Mouse (Mus musculus) bone marrow macrophage, adult 2 months (primary cell): ENCODE data around the gene Gm3558. TPM values are rescaled to one million over a fixed set of nuclear protein-coding genes. Genes with fewer than 3 reads are reported as not detected.
"Not testable (repeated sequence)": the region's sequence is repeated elsewhere in the genome, so short reads cannot be mapped to it uniquely, and the experiment has no call there.

Experiments
- H3K27ac ChIP-seq: 2 replicates; pipeline ENCODE4 v1.5.1; 2012; ENCODE audit warnings: low read depth, low read length; ENCODE audit not compliant: insufficient read depth
- H3K4me1 ChIP-seq: 2 replicates; pipeline ENCODE4 v1.6.1; 2012; ENCODE audit warnings: low read length; ENCODE audit not compliant: control insufficient read depth, insufficient read depth
- H3K4me3 ChIP-seq: 2 replicates; pipeline ENCODE4 v1.5.1; 2012; ENCODE audit warnings: mild to moderate bottlenecking, low read length, moderate library complexity; ENCODE audit not compliant: insufficient read depth
- polyA plus RNA-seq: library from polyadenylated mRNA; stranded (reverse); fragments of >200 nt; gene quantifications from 2 replicates; pipeline ENCODE4 v1.2.4, GENCODE M21; 2012; ENCODE audit not compliant: missing spikeins, insufficient read depth, insufficient read length

The Gm3558 gene
- polyA plus RNA-seq: not detected in 2 replicates

DNA sequence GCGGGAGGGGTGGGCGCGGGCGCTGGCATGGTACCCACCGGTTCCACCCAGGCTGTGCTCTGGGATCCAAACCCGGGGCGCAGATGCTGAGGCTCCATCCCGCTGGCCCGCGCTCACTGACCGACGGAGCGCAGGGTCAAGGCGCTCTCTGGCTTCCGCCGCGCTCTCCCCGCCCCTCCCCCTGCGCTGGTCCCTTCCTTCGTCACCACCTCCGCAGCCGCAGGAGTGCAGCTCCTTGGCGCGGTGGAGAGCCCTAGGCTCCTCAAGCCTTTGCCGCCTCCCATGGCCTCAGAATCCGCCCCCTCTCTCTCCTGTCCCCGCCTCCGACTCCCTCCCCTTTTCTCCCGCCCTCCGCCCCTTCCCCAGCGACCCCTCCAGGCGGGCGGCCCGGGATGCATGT, at the start of gene Gm3558:
TSS of gene Gm3558 (minus strand) at position 185 of the 400 bp plus-strand sequence.
- H3K27ac ChIP-seq, H3K4me3 ChIP-seq, H3K4me1 ChIP-seq: not testable (repeated sequence)

DNA sequence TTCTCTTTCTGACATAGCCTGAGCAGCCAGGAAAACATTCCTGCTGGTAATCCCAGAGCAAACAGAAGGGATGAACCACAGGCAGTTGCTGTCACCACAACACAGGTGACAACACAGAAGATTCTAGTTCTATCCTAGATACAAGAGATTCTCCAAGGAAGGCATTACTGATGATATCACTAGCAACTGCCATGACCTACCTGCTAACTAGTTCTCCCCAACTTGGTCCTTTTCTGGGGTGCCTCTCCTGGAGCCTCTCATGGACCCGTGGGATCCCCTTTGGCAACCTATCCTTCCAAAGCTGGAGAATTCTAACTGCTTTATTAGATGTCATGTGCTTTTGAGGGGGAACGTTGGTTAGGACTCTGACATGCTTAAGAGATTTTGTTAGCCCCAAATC, 27.1 kb upstream of the Gm3558 start, which contains the start of gene Gm10338:
TSS of gene Gm10338 (minus strand) at position 101 of the 400 bp plus-strand sequence.
- H3K4me1 ChIP-seq, H3K4me3 ChIP-seq, H3K27ac ChIP-seq: not testable (repeated sequence)

DNA sequence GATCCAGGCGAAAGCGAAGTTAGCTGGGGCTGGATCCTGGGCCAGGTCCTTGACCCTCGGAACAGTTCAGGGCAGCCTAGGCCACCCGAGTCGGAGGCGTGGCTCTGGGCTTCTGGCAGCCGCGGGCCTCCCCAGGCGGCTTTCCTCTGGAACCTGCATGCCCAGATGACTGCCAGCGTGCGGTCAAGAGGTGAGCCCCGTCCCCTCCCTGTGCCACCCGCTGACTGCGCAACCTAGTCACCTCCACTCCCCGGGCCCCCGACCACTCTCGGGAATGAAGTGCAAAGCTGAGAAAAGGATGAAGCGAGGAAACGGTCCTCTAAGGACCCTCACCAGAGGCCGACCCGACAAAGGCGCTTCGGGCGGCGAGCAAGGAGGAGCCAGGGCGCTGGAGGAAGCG, 476 bp downstream of the Gm3558 start:
- H3K4me1 ChIP-seq, H3K27ac ChIP-seq, H3K4me3 ChIP-seq: not testable (repeated sequence)

DNA sequence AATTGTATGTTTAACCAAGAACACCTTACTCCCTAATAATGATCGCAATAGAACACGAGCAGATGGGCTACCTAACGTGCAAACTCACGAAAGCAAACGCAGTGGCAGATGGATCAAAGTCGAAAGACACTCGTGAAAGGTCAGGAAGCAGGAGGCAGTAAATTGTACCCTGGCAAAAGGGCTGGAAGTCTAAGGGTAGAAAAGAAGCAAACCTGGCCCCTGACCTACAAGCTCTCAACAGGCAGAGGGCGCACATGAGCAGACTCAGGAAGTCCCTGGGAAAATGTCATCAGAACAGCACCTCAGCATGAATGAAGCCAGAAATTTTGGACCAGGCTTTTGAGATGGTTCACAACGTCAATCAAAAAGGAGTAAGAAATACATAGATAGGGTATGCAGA, 1.1 kb downstream of the Gm3558 start:
- H3K27ac ChIP-seq: not testable (repeated sequence)

More for the DNA sequence above, 1.1 kb downstream of the Gm3558 start:
- H3K4me3 ChIP-seq, H3K4me1 ChIP-seq: not testable (repeated sequence)

Other genes starting within 250 kb of the Gm3558 start
- not detected in 2 replicates for gene Gm5797, start 236.2 kb downstream of the Gm3558 start, polyA plus RNA-seq
- not detected in 2 replicates for gene Gm8374, start 203.4 kb downstream of the Gm3558 start, polyA plus RNA-seq
- not detected in 2 replicates for gene Gm3755, start 117.6 kb downstream of the Gm3558 start, polyA plus RNA-seq
- gene Gm3752, start 84.8 kb downstream of the Gm3558 start, polyA plus RNA-seq: not detected in 2 replicates
- gene Gm10338, start 27.0 kb upstream of the Gm3558 start, polyA plus RNA-seq: not detected in 2 replicates
- not detected in 2 replicates for gene Gm10128, start 75.4 kb upstream of the Gm3558 start, polyA plus RNA-seq
- gene Gm26661, start 223.0 kb upstream of the Gm3558 start, polyA plus RNA-seq: not detected in 2 replicates
- gene Flnb, start 249.4 kb upstream of the Gm3558 start, polyA plus RNA-seq: 4.8 and 6.5 TPM in 2 replicates